Mouse (Mus musculus) urinary bladder, adult 18-20 months (tissue): ENCODE results near the gene Spata1.
"Not testable (repeated sequence)": the region's sequence is repeated elsewhere in the genome, so short reads cannot be mapped to it uniquely, and the experiment has no call there.

Experiments
- DNase-seq, 2 experiments: peaks; one replicate each; pipeline ENCODE4 v3.0.0; 2022; ENCODE audit warnings: low spot score in 2 of 2, mixed read lengths in 2 of 2

Spata1 gene

DNA sequence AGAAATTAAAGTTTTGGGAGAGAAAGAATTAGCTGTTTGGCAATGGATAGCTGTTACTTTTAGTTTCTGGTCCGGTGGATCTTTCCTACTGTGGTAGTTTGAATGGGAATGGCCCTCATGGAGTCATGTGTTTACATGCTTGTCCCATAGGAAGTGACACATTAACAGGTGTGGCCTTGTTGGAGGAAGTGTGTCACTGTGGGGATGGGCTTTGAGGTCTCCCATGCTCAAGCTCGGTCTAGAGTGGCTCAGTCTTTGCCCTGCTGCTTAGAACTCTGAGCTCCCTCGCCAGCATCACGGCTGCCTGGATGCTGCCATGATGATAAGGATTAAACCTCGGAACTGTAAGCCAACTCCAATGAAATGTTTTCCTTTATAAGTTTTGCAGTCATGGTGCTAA is 48.2 kb downstream of the Spata1 start:
- DNase-seq, result no peak

DNA sequence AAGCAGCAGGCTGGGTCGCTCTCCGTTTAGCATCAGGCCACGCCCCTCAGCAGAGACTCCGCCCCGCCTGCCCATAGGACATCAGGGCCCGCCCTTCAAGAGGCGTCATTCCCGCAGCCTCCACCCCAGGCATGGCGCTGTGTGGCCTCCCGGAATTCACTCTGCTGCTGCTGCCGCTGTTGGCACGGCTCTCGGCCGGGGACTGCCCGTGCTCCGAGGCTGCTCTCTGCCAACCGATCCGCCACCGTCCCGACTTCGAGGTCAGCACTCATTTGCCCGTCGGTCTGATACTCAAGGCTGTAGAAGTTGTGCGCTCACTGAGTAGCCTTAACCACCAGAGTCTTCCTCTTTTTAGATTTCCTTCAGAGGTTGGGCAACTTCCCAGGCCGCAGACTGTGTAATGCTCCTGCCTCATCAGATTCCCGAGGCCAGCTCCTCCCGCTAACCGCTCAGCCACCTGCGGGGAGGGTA is 49.1 kb downstream of the Spata1 start:
- DNase-seq, result peak; percentile 85 to 89

DNA sequence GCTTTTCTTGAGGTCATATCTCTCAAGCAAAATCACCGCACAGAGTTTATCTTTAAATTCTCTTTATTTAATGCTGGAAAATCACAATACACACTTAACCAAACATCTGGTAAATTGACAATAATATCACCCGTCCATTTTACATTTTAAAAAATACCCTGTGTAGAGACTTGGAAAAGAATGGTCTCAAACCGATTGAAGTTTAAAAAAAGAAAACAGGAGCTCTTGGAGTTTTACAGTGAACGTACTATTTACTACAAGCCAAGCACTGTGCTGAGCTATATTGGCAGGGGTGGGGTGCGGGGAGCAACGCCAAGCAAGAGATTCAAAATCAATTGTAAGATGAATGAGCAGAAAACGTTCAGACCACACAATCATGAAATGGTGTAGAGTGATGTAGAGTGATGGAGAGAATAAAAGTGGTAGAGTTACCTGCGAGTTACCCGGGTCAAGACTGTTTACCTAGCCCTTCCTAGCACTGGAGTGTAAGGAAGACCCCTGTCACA is 49.8 kb downstream of the Spata1 start, which contains the start of gene Ctbs:
Ctbs (plus strand) TSS at position 51 of the 506 bp plus-strand sequence.
- DNase-seq, result no peak

DNA sequence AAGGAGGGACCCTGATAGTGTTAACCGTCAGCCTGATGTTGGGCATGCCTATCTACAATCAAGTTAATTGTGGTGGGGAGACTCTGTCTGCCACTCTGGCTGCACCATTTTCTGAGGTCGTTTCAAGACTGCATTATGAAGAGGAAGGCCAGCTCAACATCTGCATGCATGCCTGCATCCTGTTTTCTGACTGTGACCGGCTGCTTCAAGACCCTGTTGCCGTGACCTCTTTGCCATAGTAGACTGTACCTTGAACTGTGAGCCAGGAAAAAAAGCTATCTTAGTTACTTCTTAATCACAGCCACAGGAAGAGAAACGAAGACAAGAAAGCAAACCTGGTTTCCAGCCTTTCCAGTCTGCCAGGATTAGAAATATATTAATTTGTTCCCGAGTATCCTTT is 50.6 kb downstream of the Spata1 start:
- DNase-seq, result no peak

DNA sequence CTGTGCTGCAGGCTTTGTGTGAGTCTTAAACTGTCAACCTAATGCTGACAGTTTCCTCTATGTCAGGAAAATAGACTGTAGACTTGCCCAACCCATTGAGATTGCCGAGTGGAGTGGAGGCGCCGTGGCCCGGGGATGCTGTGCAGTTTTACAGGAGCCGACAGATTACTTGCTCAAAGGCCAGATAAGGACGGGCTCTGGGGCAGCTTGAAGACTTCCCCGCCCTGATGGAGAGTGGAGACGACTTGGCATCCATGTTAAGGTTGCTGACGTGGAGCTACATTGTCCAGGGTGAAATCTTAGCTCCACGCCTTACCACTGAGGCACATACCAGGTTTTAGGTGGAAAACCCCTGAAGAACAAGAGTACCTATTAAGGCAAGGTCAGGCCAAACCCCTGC is 51.2 kb downstream of the Spata1 start:
- DNase-seq, result no peak

DNA sequence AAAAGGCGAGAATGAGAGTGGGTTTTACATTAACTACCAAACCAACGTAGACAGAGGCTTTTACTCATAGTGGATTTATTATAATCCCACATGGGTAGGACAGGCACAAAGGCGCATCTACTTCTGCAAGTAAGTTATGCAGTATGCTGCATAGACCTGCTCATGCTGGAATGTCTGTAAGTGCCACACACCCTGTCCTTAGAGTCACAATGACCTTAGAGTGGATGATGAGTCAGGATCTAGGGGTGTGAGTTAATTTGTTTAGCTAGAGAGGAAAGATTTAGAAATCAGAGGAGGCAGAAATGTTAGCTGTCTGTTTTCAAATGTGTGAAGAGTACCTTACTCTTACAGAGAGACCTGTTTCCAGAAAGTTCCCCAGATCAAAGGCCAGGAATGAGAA is 52.0 kb downstream of the Spata1 start:
- DNase-seq, result no peak

DNA sequence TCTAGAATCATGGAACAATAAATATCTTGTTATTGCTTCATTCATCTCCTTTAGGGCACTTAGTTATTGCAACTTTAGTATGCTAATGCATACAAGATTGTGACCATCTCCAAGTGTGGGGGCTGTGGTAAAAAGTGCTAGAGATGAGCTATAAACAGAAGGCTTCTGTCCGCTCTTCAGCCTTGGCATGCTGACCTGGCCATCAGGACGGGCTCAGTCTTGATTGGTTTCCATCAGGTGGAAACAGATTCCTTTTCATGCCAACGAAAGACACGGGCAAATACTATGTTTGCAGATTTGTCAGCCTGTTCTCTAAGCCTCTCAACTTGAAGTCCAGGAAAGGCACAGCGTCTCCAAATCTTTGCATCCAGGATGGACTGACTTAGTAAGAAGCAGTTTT is 52.4 kb downstream of the Spata1 start:
- no peak for DNase-seq

DNA sequence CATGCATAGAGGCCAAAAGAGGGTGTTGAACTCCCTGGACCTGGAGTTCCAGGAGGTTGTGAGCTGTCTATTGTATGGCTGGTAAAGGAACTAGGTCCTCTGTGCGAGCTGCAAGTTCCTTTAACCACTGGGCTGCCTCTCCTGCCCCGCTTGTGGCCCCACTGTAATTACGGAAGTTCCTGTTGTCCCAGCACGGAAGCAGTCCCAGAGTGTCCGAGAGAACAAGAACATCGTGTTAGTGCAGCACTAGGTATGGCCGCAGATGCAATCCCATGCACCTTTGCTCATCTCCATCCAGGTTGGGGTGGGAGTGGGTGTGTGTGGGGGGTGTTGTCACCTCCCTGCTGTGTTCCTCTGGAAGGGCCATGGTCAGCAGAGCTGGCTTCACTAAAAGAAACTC is 54.7 kb downstream of the Spata1 start:
- DNase-seq, result no peak

DNA sequence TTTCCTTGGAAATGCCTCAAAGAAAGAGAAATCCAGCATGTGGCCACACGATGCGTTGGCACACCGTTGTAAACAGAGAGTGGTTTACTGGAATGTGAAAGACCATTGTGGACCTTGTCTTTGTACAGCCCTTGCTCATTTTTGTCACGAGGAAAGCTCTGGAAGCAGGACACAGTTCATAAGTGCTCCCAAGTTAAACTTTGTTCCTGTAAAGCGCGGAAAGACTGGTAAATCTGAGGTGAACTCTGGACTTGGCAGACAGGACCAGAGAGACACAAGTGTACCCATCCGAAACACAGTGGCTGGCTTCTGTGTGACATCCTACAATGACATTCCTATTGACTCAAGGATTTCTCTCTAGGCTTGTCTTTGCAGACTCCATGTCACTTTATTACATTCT is 56.2 kb downstream of the Spata1 start:
- no peak for DNase-seq

DNA sequence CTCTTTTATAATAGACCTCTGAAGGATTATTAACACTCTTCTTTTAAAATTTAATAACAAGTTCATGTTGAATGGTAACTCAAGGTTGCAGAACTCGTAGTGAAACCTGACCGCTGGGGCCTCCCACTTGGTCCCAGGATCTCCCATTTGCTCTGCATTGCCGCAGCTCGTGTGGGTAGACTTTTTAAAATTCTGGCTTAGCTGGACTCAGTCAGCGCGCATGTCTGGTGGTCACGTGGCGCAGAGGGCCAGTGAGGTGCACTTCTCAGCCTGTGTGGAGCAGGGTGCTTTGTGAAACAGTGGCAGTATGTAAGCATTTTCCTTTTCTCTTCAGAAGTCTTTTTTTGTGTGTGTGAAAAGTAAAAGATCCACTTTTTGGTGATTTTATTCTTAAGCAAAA is 56.6 kb downstream of the Spata1 start:
- no peak for DNase-seq

DNA sequence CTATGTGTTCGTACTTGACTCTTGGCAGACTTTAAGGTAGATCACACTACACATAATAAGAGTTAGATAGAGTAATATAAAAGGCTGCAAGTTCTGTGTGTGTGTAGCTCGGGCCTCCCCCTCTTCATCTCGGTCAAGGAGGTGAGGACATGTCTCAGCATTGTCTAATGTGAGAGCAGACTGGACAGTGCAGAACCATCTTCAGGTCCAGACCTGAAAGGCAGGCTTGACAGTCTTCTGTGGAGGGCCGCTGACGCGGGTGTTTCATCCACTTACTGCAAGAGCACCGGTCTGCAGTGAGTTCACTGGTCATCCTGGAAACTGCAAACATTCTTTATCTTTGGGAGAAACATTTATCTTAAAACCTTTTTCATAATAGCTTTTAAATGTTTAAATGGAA is 57.1 kb downstream of the Spata1 start:
- no peak for DNase-seq

DNA sequence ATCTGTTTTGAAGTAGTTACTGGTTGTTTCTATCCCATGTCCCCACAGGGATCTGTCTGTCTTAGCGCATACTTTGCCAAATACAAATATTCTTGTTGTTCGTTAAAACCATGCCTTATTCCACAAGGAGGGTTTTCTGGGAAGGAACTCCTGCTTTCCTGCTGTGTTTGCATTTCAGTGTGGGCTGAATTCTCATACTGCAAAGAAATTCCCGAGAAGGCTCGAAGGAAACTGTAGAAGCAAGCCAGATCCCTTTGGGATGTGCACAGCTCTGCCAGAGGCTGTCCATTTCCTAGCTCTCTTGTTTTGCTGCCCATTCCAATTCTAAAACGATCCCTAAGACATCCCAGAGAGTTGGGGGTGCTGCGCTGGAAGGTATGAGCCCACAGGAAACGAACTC is 59.1 kb downstream of the Spata1 start:
- DNase-seq, result no peak

DNA sequence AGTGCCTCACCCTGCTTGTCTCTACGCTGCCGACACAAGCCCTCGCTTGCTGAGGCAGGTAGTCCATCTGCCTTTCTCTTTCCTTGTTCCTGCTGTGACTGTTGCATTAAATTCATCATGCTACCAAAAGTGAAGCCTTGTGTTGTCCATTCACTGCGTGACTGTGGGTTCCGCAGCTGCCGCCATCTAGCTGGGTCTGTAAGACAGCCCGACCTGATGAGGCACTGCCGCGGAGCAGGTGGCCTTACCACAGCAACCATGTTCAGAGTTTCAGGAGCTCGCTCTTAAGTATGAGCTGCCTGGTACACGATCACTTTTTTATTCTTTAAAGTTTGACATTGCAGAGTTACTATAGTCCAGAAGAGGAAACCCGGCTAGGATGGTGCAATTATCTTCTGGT is 59.5 kb downstream of the Spata1 start:
- DNase-seq, result no peak

DNA sequence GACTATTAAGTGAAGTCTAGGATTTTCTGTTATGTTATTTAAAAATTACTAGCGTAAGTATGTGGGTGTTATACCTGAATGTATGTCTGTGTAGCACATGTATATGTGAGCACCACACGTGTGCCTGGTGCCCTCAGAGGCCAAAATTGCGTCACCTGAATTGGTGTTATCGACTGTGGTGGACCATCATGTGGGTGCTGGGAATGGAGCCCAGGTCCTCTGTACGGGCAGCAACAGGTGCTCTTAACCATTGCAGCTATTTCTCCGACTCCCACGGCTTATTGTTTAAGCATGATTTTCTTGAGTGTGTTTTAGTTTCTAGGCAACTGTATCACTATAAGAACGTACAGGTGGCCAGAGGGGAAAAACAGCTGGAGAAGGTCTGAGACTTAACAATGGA is 63.4 kb downstream of the Spata1 start:
- no peak for DNase-seq

DNA sequence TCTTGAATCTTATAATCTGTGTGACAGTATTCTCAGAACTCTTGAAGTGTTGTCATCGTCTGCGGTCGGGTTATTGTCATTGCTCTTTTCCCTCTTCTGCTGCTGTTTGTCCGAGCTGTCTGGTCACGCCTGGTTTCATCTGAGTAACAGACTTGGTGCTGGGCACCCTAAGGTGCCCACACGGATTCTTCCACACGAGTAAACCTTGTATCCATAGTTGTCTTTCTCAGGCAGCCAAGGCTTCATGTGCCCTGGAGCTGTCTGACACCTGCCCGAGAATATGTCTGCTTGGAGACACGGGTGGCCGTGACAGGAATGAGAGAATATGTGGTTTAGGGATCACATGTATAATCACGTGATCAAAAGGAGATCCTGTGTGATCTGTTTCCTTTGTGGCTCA is 64.0 kb downstream of the Spata1 start:
- no peak for DNase-seq

DNA sequence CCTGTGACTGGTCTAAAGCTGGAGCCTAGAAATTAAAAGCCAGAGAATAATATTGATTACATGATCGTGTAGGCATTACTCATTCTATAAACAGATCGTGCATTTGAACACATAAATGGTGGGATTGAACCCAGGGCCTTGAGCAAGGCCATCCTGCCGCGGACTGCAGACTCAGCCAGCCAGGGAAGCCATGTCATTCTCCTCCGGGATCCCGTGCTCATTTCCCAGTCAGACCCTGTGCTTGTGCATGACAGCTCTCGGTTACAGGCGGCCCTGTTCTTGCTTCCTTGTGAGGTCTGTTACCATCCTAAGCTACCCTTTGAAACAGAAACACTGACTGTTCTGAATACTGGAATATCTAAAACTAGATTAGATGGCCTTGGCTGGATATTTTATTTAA is 64.9 kb downstream of the Spata1 start:
- no peak for DNase-seq

DNA sequence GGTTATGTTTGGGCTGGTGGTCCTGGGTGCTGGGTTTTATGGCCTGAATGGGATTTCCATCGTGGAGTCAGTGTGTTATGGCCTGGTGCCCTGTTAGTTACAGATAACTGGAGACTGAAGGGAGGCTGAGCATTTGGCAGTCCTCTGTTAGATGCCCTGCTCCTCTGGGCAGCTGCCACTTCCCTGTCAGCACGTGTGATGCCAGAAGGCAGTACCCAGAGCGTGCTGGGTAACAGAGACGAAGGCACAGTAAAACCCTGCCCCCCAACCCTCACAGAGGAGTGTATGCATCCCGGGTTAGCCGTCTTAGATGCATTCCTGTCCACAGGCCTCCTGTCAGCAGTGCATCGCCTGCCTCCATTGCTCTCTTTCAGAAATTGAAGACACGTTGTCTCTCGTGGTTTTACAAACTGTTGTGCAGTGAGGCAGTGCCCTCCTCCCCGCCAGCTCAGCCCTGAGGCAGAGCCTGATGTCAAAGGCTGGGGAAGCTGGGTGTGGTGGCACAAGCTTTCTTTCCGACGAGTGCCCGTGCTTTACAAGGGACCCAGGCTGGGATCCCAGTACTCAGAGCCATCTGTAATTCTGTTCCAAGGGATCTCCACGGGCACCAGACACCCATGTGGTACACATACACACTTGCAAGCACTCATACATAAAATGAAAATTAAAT is 65.7 kb downstream of the Spata1 start:
- no peak for DNase-seq

DNA sequence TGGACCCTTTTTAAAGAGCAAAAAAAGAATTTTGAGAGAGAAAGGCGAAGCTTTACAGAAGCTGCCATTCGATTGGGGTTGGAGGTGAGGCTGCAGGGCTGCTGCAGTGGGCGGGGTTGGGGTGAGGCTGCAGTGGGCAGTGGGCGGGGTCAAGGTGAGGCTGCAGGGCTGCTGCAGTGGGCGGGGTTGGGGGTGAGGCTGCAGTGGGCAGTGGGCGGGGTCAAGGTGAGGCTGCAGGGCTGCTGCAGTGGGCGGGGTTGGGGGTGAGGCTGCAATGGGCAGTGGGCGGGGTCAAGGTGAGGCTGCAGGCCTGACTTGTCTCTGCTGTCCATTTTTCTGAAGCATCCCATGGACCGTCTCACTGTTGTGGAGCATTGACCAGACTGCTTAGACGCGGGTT is 66.5 kb downstream of the Spata1 start:
- DNase-seq, result not testable (repeated sequence)

DNA sequence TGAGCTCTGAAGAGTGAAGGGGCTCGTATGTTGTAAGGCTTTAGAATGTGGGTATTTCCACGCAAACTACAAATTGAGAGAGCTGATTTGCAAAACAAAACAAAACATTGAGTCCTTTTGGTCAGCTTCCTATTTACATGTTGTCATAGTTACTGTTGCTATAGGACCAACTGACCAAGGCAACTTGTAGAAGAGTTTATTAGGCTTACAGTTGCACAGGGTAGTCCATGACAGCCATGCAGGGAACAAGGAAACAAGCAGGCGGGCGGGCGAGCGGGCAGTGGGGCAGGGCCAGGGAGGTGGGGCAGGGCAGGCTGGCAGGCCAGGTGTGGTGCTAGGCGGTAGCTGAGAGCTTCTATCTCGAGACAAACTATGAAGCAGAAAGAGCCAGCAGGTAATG is 73.1 kb downstream of the Spata1 start:
- no peak for DNase-seq

DNA sequence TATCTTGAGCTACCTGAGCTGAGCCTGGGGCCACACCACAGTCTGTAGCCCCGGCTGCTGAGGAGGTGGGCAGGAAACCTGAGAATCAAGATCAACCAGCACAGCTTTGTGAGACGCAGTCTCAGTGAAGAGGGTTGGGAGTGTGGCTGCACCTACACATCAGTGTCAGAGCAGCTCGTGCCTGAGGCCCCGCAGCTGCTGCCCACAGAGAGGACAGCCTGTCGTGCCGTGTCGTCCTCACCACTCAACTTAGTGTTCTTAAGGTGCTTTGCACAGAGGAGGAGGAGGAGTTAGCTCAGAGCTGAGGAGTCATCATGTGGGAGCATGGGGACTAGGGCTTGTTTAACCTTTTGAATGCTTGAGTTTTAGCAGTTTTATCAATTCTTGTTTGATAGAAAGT is 73.7 kb downstream of the Spata1 start:
- DNase-seq, result no peak

DNA sequence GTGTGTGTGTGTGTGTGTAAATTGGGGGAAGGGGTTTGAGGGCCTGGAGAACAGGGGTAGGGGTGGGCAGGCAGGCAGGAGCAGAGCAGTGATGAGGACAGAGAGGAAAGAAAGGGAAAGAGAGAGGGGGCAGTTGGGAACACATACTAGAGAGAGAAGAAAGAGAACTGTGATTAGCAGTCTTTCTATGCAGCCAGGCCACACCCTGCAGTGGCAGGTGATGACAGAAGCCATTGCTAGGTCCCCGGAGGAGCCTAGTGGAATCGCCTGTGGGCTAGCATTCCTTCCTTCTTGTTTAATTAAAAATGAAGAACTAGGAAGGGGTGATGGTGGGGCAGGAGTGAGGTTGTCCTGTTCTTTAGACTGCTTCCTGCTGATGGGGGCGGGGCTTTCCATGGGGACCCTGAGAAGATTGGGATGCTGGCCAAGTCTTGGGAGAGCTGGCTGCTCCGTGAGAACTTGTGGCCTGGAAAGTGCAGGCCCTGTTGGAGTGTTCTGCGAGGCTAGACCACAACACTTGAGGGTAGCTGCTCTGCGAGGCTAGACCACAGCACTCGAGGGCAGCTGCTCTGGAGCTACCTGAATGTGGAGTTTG is 75.2 kb downstream of the Spata1 start:
- DNase-seq, result no peak

DNA sequence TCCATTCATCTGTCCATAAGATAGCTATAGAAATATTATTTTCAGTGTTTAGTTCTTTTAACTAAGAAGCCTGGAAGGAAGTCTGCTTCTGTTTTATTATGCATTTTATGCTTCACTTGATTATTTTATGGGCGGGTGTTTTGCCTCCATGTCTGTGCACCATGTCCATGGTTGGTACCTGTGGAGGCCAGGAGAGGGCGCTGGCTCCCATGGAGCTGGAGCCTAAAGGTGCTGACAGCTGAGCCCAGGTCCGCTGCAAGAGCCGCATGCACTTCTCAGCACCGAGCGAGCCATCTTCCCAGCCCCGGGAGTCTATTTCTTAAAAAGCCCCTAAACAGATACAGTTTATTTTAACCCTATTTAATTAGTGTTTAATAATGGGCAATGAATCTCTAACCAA is 75.8 kb downstream of the Spata1 start:
- no peak for DNase-seq

DNA sequence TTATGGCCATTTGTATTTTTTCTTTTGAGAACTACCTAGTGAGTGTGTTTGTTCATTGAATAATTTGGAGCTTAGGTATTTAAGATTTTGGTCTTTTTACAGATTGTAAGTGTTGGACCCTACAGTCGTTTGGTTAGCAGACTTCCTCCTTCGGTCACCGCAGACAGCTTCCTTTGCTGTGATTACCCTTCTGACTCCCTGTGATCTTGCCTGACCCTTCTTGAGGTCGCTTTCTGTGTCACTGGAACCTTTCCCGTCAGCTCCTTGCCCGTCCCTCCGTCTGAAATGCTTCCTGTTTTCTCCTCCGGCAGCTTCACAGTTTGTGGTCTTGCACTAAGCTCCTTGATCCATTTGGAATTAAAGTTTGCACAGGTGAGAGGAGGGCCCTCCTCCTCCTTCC is 77.8 kb downstream of the Spata1 start:
- no peak for DNase-seq
